Mouse (Mus musculus): ENCODE results near the gene Zp3.

DNA sequence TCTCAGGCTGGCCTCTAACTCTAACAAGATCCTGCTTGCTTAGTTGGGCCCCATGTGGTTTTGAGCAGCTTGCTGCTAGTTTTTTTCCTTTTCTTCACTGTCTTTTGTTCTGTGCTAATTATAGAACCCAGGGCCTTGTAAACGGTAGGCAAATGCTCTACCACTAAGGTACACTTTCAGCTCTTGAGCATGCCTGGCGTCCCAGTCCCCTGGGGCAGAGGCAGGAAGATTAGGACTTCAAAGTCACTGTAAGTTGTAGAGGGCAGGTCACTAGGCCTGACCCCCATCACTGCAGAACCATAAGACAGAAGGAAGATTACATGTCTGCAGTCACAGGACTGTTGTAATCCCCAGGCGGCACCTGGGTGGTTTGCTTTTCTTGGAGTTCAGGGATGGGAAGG lies 22.9 kb downstream of the Zp3 start:
- TF ChIP-seq CTCF (IDR thresholded peaks at IDR 0.05) = no peak
- TF ChIP-seq POLR2A (IDR thresholded peaks at IDR 0.05; ENCODE audit: insufficient read depth, low read depth, low read length) = no peak
